Mouse (Mus musculus) adrenal gland, adult (tissue): ENCODE measurements around the gene Col20a1.

Experiments used
- DNase-seq, 2 experiments: peaks; one replicate each; pipeline ENCODE4 v3.0.0; 2022 to 2023; ENCODE audit warnings: low spot score in 1 of 2; ENCODE audit not compliant: inconsistent age in 2 of 2

Col20a1 gene

GRCm38 (mm10) chr2:181060127-181060526 lies 73.8 kb downstream of the Col20a1 start:
- peak; percentile 75 to 94 for DNase-seq

GRCm38 (mm10) chr2:181065827-181066226 lies 79.5 kb downstream of the Col20a1 start:
- no peak for DNase-seq
